ENCODE assay signal across 11 mouse cellular contexts in genomic region chr7:27367976-27368375, GRCm38 (mm10). TPM values are rescaled to one million over a fixed set of nuclear protein-coding genes. Genes with fewer than 3 reads are reported as not detected.
DNase-seq lines count a peak whose midpoint lies in the region; ATAC-seq lines count a peak whose summit lies in the region.
"Had no signal": no experiment of that assay in that cellular context is flagged by ENCODE, and none has a peak within 500 bp of the region (broad histone marks: within the 10 kb centered on the region; RNA-seq: fewer than 3 reads in every experiment).

No protein-coding gene starts in this region.

- H3K9me3 ChIP-seq in hindbrain, embryonic 10.5 days, result peaks cover 13% of the 10 kb centered on the region
- H3K9me3 ChIP-seq in hindbrain, embryonic 12.5 days (replicated peaks), result peaks cover 4% of the 10 kb centered on the region
- H3K9me3 ChIP-seq in neural tube, embryonic 13.5 days, result peaks cover 8% of the 10 kb centered on the region
- H3K9me3 ChIP-seq in neural tube, embryonic 15.5 days (replicated peaks), result no peaks in the 10 kb centered on the region

- no peak overlapping the region for H3K9ac ChIP-seq in hindbrain, embryonic 12.5 days
- H3K9ac ChIP-seq in neural tube, embryonic 13.5 days, result peak overlapping the region; percentile 32; the same call in 1 of the 2 replicates
- no peak overlapping the region for H3K9ac ChIP-seq in neural tube, embryonic 15.5 days (replicated peaks)

- H3K4me2 ChIP-seq in hindbrain, embryonic 12.5 days (replicated peaks), result no peak overlapping the region; the same call in 1 of the 2 replicates
- peak overlapping the region; percentile 7; the same call in 1 of the 2 replicates for H3K4me2 ChIP-seq in neural tube, embryonic 13.5 days
- no peak overlapping the region for H3K4me2 ChIP-seq in neural tube, embryonic 15.5 days

- peaks cover 25% of the 10 kb centered on the region for H3K4me1 ChIP-seq in hindbrain, embryonic 10.5 days (replicated peaks)
- H3K4me1 ChIP-seq in hindbrain, embryonic 12.5 days, result peaks cover 10% of the 10 kb centered on the region; the same call in 1 of the 2 replicates
- H3K4me1 ChIP-seq in neural tube, embryonic 13.5 days (replicated peaks), result peaks cover 16% of the 10 kb centered on the region
- no peaks in the 10 kb centered on the region for H3K4me1 ChIP-seq in neural tube, embryonic 15.5 days

- peaks cover 100% of the 10 kb centered on the region for H3K27me3 ChIP-seq in hindbrain, embryonic 10.5 days (ENCODE audit: insufficient read depth, poor library complexity, severe bottlenecking)
- H3K27me3 ChIP-seq in hindbrain, embryonic 12.5 days, result peaks cover 100% of the 10 kb centered on the region
- H3K27me3 ChIP-seq in neural tube, embryonic 13.5 days, result peaks cover 100% of the 10 kb centered on the region
- H3K27me3 ChIP-seq in neural tube, embryonic 15.5 days (replicated peaks), result peaks cover 99% of the 10 kb centered on the region

- peak overlapping the region; percentile 5 for H3K4me3 ChIP-seq in hindbrain, embryonic 10.5 days
- H3K4me3 ChIP-seq in hindbrain, embryonic 12.5 days, result no peak overlapping the region
- H3K4me3 ChIP-seq in neural tube, embryonic 13.5 days, result no peak overlapping the region
- no peak overlapping the region for H3K4me3 ChIP-seq in neural tube, embryonic 15.5 days (replicated peaks)

- no peaks in the 10 kb centered on the region for H3K36me3 ChIP-seq in hindbrain, embryonic 10.5 days
- no peaks in the 10 kb centered on the region for H3K36me3 ChIP-seq in hindbrain, embryonic 12.5 days
- H3K36me3 ChIP-seq in neural tube, embryonic 13.5 days, result peaks cover 14% of the 10 kb centered on the region
- H3K36me3 ChIP-seq in neural tube, embryonic 15.5 days, result peaks cover 43% of the 10 kb centered on the region

- no peak for DNase-seq in hindbrain, embryonic 10.5 days (ENCODE audit: low spot score)
- DNase-seq in induced T-regulatory cell, adult 2 months (ENCODE audit: low read depth), result peak; percentile 54
- DNase-seq in yolk sac, embryonic 10.5 days (ENCODE audit: low spot score), result peak; percentile 62
- no peak for DNase-seq in adrenal gland, adult (ENCODE audit: inconsistent age in 2 of 2, low spot score in 1 of 2)
- no peak for DNase-seq in layer of hippocampus, postnatal 14 days (ENCODE audit: low spot score in 2 of 2)
- DNase-seq: layer of hippocampus, adult 9-11 months had no signal

- ATAC-seq in hindbrain, embryonic 12.5 days (ENCODE audit: low FRiP score), result no peak
- ATAC-seq in neural tube, embryonic 13.5 days (ENCODE audit: low read depth), result no peak
- no peak for ATAC-seq in neural tube, embryonic 15.5 days (ENCODE audit: low FRiP score)
- ATAC-seq: Patski had no signal

- H3K27ac ChIP-seq in hindbrain, embryonic 10.5 days, result no peak overlapping the region
- H3K27ac ChIP-seq in hindbrain, embryonic 12.5 days, result no peak overlapping the region
- no peak overlapping the region for H3K27ac ChIP-seq in neural tube, embryonic 13.5 days (replicated peaks)
- no peak overlapping the region for H3K27ac ChIP-seq in neural tube, embryonic 15.5 days (replicated peaks)

- WGBS in hindbrain, embryonic 10.5 days, result 13% methylated on average over 11 of the region's 11 CpGs
- WGBS in hindbrain, embryonic 12.5 days, result 15% methylated on average over 11 of the region's 11 CpGs
- whole genome bisulfite sequencing in neural tube, embryonic 13.5 days, result 11% methylated on average over 11 of the region's 11 CpGs
- 18% methylated on average over 11 of the region's 11 CpGs for whole genome bisulfite sequencing in neural tube, embryonic 15.5 days

RNA-seq across cellular contexts. Expression of gene Gm20479, which starts 10.8 kb away (rescaled TPM):
- polyA plus RNA-seq in hindbrain, embryonic 10.5 days (2016; fragmentation: Nextera tagmentation; extraction: Ambion mirVana), result 0.50 TPM in 1 of 2 replicates, not detected in the other
- 0.43 and 0.59 TPM in 2 replicates for polyA plus RNA-seq in hindbrain, embryonic 12.5 days (2016; fragmentation: Nextera tagmentation; extraction: Ambion mirVana)
- polyA plus RNA-seq in neural tube, embryonic 13.5 days (2015; fragmentation: Nextera tagmentation; extraction: Ambion mirVana), result not detected in 2 replicates
- polyA plus RNA-seq in neural tube, embryonic 15.5 days (2015; fragmentation: Nextera tagmentation; extraction: Ambion mirVana), result not detected in 2 replicates
- not detected for total RNA-seq in layer of hippocampus, postnatal 14 days (2021)
- polyA plus RNA-seq: heart, embryonic 14.5 days had no signal

RNA-seq across cellular contexts. Expression of gene Shkbp1, which starts 12.2 kb away (rescaled TPM):
- 76.3 and 87.4 TPM in 2 replicates for polyA plus RNA-seq in hindbrain, embryonic 10.5 days (2016; fragmentation: Nextera tagmentation; extraction: Ambion mirVana)
- 72.4 and 76.2 TPM in 2 replicates for polyA plus RNA-seq in hindbrain, embryonic 12.5 days (2016; fragmentation: Nextera tagmentation; extraction: Ambion mirVana)
- polyA plus RNA-seq in neural tube, embryonic 13.5 days (2015; fragmentation: Nextera tagmentation; extraction: Ambion mirVana), result 50.6 and 59.6 TPM in 2 replicates
- 28.9 and 33.4 TPM in 2 replicates for polyA plus RNA-seq in neural tube, embryonic 15.5 days (2015; fragmentation: Nextera tagmentation; extraction: Ambion mirVana)
- 10 to 100 TPM; 24.7 to 26.2 TPM for total RNA-seq in layer of hippocampus, postnatal 14 days (2021)

RNA-seq across cellular contexts. Expression of gene Ltbp4, which starts 30.5 kb away (rescaled TPM):
- 5.8 and 7.5 TPM in 2 replicates for polyA plus RNA-seq in hindbrain, embryonic 10.5 days (2016; fragmentation: Nextera tagmentation; extraction: Ambion mirVana)
- polyA plus RNA-seq in hindbrain, embryonic 12.5 days (2016; fragmentation: Nextera tagmentation; extraction: Ambion mirVana), result 8.7 and 8.9 TPM in 2 replicates
- polyA plus RNA-seq in neural tube, embryonic 13.5 days (2015; fragmentation: Nextera tagmentation; extraction: Ambion mirVana), result 6.9 and 8.0 TPM in 2 replicates
- 10.7 and 17.8 TPM in 2 replicates for polyA plus RNA-seq in neural tube, embryonic 15.5 days (2015; fragmentation: Nextera tagmentation; extraction: Ambion mirVana)
- 10 to 100 TPM; 55.0 to 55.3 TPM for total RNA-seq in layer of hippocampus, postnatal 14 days (2021)

Comparison
In these comparisons a context has a peak if more than half of its experiments do, and no peak if none do; other contexts are left out.
1. DNase-seq: peak in induced T-regulatory cell, adult 2 months (single experiment) and yolk sac, embryonic 10.5 days (single experiment); none in hindbrain, embryonic 10.5 days (single experiment), adrenal gland, adult (0 of 2) and layer of hippocampus, postnatal 14 days (0 of 2).